Mouse (Mus musculus) heart, adult 9 months (tissue): Measurements from ENCODE around the gene Vmn2r61.

ENCODE experiments used
- DNase-seq, 2 experiments: peaks; one replicate each; pipeline ENCODE4 v3.0.0; 2022; ENCODE audit warnings: low spot score in 2 of 2

Vmn2r61 gene

DNA sequence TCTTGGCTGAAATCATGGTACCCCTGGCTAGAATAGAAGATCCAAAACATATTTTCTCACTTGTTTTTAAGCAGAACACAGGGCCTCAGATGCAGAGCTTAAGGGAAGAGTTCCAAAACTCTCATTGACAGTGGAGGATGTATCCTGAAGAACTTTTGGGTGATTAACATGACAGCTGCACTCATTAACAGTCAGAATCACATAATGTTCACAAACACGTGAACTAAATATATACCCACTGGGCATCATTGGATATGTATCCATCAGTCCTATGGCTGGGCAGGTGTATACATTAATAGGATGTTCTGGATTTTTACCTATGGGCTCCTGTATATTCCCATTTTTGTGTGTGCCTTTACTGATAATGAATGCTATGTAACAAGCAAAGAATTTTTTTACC is at the start of gene Vmn2r61:
Gene Vmn2r61, plus strand, starts transcription at position 301 of the 400 bp plus-strand sequence.
- DNase-seq = no peak
